Mouse (Mus musculus) adrenal gland, postnatal 36 days (tissue): ENCODE data around the gene Cep72. TPM values are rescaled to one million over a fixed set of nuclear protein-coding genes. Genes with fewer than 3 reads are reported as not detected.

Source experiments
- total RNA-seq, 2 experiments: library from RNA; stranded (reverse); gene quantifications; 2 replicates each; pipeline ENCODE4 v1.2.3; 2021

Gene Cep72
- total RNA-seq, 2 experiments from 2014 or later: 4.1 to 6.5 TPM

Other genes starting within 250 kb of the Cep72 start
- 1 to 10 TPM; 1.3 to 1.9 TPM for gene Nkd2, start 214.7 kb downstream of the Cep72 start, total RNA-seq
- gene Trip13, start 124.5 kb downstream of the Cep72 start, total RNA-seq: 1 to 10 TPM; 1.7 to 1.9 TPM
- gene Brd9, start 124.5 kb downstream of the Cep72 start, total RNA-seq: 10 to 100 TPM; 30.9 to 31.7 TPM
- gene Zdhhc11, start 98.4 kb downstream of the Cep72 start, total RNA-seq: not detected
- gene Tppp, start 52.9 kb downstream of the Cep72 start, total RNA-seq: 10 to 100 TPM; 10.1 to 14.2 TPM
- under 1 TPM; 0.10 to 0.20 TPM for gene Slc9a3, start 59.2 kb upstream of the Cep72 start, total RNA-seq
- gene Exoc3, start 146.4 kb upstream of the Cep72 start, total RNA-seq: 10 to 100 TPM; 60.9 to 67.5 TPM
- gene Ahrr, start 230.0 kb upstream of the Cep72 start, total RNA-seq: 1 to 10 TPM in 1 of 2 experiments, under 1 TPM in 1; 0.89 to 1.3 TPM